Mouse (Mus musculus) heart, embryonic 14.5 days (tissue): ENCODE results near the gene C1qtnf5. TPM values are rescaled to one million over a fixed set of nuclear protein-coding genes. Genes with fewer than 3 reads are reported as not detected.

Experiments used
- ATAC-seq: fragments of 200-750 bp; cut with Nextera tagmentation; 2 replicates; pipeline ENCODE4 v1.8.0; 2017; ENCODE audit warnings: low read depth, moderate TSS enrichment; ENCODE audit not compliant: insufficient number of reproducible peaks, insufficient read depth, low FRiP score
- H3K27ac ChIP-seq, 2 experiments: fragments of 200-500 bp in 1 of 2; fragments of 300-500 bp in 1 of 2; sonication (generic) in 1 of 2; replicated peaks in 1 of 2; 2 replicates each; pipeline ENCODE4 v1.5.1; 2012 to 2014; ENCODE audit warnings: low read depth in 2 of 2, low read length in 2 of 2, control low read depth in 1 of 2, mild to moderate bottlenecking in 1 of 2, mixed read lengths in 1 of 2; ENCODE audit not compliant: control insufficient read depth in 1 of 2, insufficient read depth in 1 of 2
- H3K27me3 ChIP-seq: fragments of 300-500 bp; sonication (generic); 2 replicates; pipeline ENCODE4 v1.6.1; 2014; ENCODE audit warnings: mild to moderate bottlenecking, low read length, control low read depth; ENCODE audit not compliant: control insufficient read depth, insufficient read depth
- H3K36me3 ChIP-seq: fragments of 300-500 bp; sonication (generic); 2 replicates; pipeline ENCODE4 v1.6.1; 2014; ENCODE audit warnings: mild to moderate bottlenecking, control low read depth, low read length, mixed read lengths; ENCODE audit not compliant: control insufficient read depth, insufficient read depth
- H3K4me1 ChIP-seq, 2 experiments: fragments of 200-500 bp in 1 of 2; fragments of 300-500 bp in 1 of 2; sonication (generic) in 1 of 2; 2 replicates each; pipeline ENCODE4 v1.6.1; 2012 to 2014; ENCODE audit warnings: low read length in 2 of 2, control low read depth in 1 of 2, mixed read lengths in 1 of 2; ENCODE audit not compliant: control insufficient read depth in 2 of 2, insufficient read depth in 2 of 2
- H3K4me2 ChIP-seq: fragments of 300-500 bp; sonication (generic); 2 replicates; pipeline ENCODE4 v1.6.1; 2014; ENCODE audit warnings: mild to moderate bottlenecking, low read length
- H3K4me3 ChIP-seq, 2 experiments: fragments of 200-500 bp in 1 of 2; fragments of 300-500 bp in 1 of 2; sonication (generic) in 1 of 2; 2 replicates each; pipeline ENCODE4 v1.5.1; 2012 to 2014; ENCODE audit warnings: low read length in 2 of 2, mild to moderate bottlenecking in 2 of 2, control low read depth in 1 of 2, low read depth in 1 of 2, moderate library complexity in 1 of 2; ENCODE audit not compliant: control insufficient read depth in 1 of 2, insufficient read depth in 1 of 2
- H3K9ac ChIP-seq: fragments of 300-500 bp; sonication (generic); 2 replicates; pipeline ENCODE4 v1.6.1; 2014; ENCODE audit warnings: mild to moderate bottlenecking, low read length
- H3K9me3 ChIP-seq: fragments of 300-500 bp; sonication (generic); 2 replicates; pipeline ENCODE4 v1.6.1; 2016; ENCODE audit warnings: low read length, control low read depth; ENCODE audit not compliant: control insufficient read depth
- WGBS: fragments of 180-500 bp; shearing (Covaris S2); extraction: QIAGEN DNeasy Blood & Tissue Kit; methylation state at CpG from one replicate; pipeline ENCODE4 v1.1.7; 2014; 5-methylcytosine and 5-hydroxymethylcytosine counted together
- polyA plus RNA-seq: library from polyadenylated mRNA; unstranded; fragments of >200 nt; fragmentation: Nextera tagmentation; extraction: Ambion mirVana; gene quantifications from 2 replicates; pipeline ENCODE4 v1.2.1, GENCODE M21; 2014

Gene C1qtnf5
- polyA plus RNA-seq, 1 experiment from 2014 or later = 2.7 TPM

GRCm38 (mm10) chr9:44095781-44096180 is 11.3 kb upstream of the C1qtnf5 start:
- Histone ChIP-seq H3K27me3 (no peaks in the 10 kb centered on the region), H3K4me2 (no peak overlapping the region), H3K36me3 (peaks cover 41% of the 10 kb centered on the region), H3K27ac (peak overlapping the region; percentile 90 to 95), H3K4me3 (no peak overlapping the region), H3K9ac (no peak overlapping the region), H3K4me1 (peaks cover 12 to 19% of the 10 kb centered on the region in 2 experiments), H3K9me3 (no peaks in the 10 kb centered on the region)
- ATAC-seq = no peak
- 91% methylated on average over 9 of the region's 9 CpGs for WGBS

DNA sequence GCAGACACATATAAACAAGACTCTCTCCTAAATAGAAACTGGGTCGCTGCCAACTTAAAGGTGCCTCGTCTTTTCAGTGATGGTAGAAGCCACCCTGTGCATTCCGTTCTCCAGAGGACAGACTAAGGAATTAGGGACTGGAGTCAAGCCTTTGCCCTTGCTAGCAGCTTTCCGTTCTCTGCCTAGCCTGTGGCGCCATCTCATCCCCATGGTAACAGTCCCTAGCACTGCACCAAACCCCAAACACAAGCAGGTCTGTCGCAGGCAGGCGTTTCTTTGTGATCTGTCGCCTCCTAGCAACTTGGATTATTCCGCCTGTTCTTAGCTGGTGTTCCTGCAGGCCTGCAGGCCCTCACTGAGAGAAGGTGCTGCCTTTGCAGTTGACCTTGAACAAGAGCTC is 10.5 kb upstream of the C1qtnf5 start:
- Histone ChIP-seq H3K4me3 (no peak overlapping the region), H3K4me2 (no peak overlapping the region), H3K27me3 (no peaks in the 10 kb centered on the region), H3K9me3 (no peaks in the 10 kb centered on the region), H3K4me1 (peaks cover 12 to 19% of the 10 kb centered on the region in 2 experiments), H3K36me3 (peaks cover 34% of the 10 kb centered on the region), H3K27ac (peak overlapping the region; percentile 90 to 95), H3K9ac (peak overlapping the region; percentile 35; the same call in 1 of the 2 replicates)
- peak; percentile 34; the same call in 1 of the 2 replicates for ATAC-seq
- WGBS = 20% methylated on average over 9 of the region's 9 CpGs

DNA sequence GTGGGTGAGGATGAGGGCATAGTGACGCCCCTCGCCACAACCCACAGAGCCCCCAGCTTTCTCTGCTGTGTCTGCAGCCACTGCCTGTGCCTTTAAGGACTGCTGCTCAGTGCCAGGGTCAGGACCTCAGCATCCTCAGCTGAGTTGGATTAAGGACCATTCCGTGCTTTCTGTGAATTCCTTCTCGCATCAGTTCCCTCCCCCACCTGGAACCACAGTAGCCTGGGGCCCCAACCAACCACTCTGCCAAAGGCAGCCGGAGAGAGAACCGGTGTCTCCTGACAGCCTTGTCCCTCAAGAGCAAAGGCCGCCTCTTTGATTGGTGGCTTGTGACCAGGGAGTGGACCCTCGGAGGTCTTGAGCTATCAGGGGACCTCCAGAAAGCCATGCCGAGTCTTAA is 5.6 kb upstream of the C1qtnf5 start, which contains the start of gene Mfrp:
TSS of gene Mfrp (plus strand) at position 240 of the 400 bp plus-strand sequence.
- 73% methylated on average over 9 of the region's 9 CpGs for WGBS
- H3K36me3 ChIP-seq = peaks cover 16% of the 10 kb centered on the region
- no peaks in the 10 kb centered on the region for H3K27me3 ChIP-seq
- no peak within 1 kb of the TSS for H3K27ac ChIP-seq
- ATAC-seq = no peak
- H3K4me3 ChIP-seq = no peak within 1 kb of the TSS
- H3K9me3 ChIP-seq = no peaks in the 10 kb centered on the region
- H3K4me2 ChIP-seq = no peak within 1 kb of the TSS
- peaks cover 6 to 8% of the 10 kb centered on the region in 2 experiments for H3K4me1 ChIP-seq
- H3K9ac ChIP-seq = no peak within 1 kb of the TSS

- Histone ChIP-seq H3K4me1 (peaks cover 15 to 36% of the 10 kb centered on the region in 2 experiments), H3K4me2 (no peak overlapping the region), H3K27ac (no peak overlapping the region), H3K27me3 (no peaks in the 10 kb centered on the region), H3K4me3 (no peak overlapping the region), H3K36me3 (peaks cover 30% of the 10 kb centered on the region), H3K9ac (no peak overlapping the region), H3K9me3 (no peaks in the 10 kb centered on the region)
- WGBS = 90% methylated on average over 7 of the region's 7 CpGs
- ATAC-seq = no peak
Measured at GRCm38 (mm10) chr9:44104881-44105280, 2.2 kb upstream of the C1qtnf5 start.

- Histone ChIP-seq H3K4me1 (peaks cover 20 to 45% of the 10 kb centered on the region in 2 experiments), H3K27me3 (no peaks in the 10 kb centered on the region)
- WGBS = 76% methylated on average over 10 of the region's 10 CpGs
Measured at GRCm38 (mm10) chr9:44105781-44106180, 1.3 kb upstream of the C1qtnf5 start.

DNA sequence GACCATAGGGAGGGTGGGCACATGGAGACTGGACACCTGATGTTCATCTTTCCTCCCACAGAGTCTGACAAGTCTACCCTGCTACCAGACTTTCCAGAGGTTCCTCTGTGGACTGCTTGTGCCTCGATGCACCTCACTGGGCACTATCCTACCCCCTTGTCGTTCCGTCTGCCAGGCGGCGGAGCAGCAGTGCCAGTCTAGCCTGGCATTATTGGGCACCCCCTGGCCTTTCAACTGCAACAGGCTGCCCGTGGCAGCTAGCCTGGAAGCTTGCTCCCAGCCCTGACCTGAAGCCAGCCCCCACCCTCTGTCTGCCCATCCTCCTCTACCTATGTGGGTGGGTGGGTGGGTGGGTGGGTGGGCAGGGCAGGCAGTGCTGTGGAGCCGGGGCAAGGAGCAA is 863 bp upstream of the C1qtnf5 start:
- 0 out of 4 replicates have a peak overlapping the region, but pooled peaks of 1 of the 2 experiments have one; percentile 41 for H3K27ac ChIP-seq
- no peaks in the 10 kb centered on the region for H3K27me3 ChIP-seq
- H3K36me3 ChIP-seq = peaks cover 34% of the 10 kb centered on the region
- H3K4me3 ChIP-seq = no peak overlapping the region
- H3K4me2 ChIP-seq = no peak overlapping the region
- H3K9me3 ChIP-seq = no peaks in the 10 kb centered on the region
- peaks cover 20 to 45% of the 10 kb centered on the region in 2 experiments for H3K4me1 ChIP-seq
- no peak overlapping the region for H3K9ac ChIP-seq
- no peak for ATAC-seq
- 89% methylated on average over 7 of the region's 7 CpGs for WGBS

More at GRCm38 (mm10) chr9:44105781-44106180, 1.3 kb upstream of the C1qtnf5 start:
- no peak overlapping the region for H3K9ac ChIP-seq
- ATAC-seq = no peak
- no peaks in the 10 kb centered on the region for H3K9me3 ChIP-seq
- H3K4me3 ChIP-seq = no peak overlapping the region
- no peak overlapping the region for H3K4me2 ChIP-seq
- H3K36me3 ChIP-seq = peaks cover 34% of the 10 kb centered on the region
- no peak overlapping the region for H3K27ac ChIP-seq

GRCm38 (mm10) chr9:44106596-44106995 is 449 bp upstream of the C1qtnf5 start:
- 80% methylated on average over 4 of the region's 4 CpGs for WGBS
- H3K27me3 ChIP-seq = no peaks in the 10 kb centered on the region

More at GRCm38 (mm10) chr9:44106596-44106995, 449 bp upstream of the C1qtnf5 start:
- Histone ChIP-seq H3K9me3 (no peaks in the 10 kb centered on the region), H3K9ac (0 out of 2 replicates have a peak overlapping the region, but pooled peaks have one; percentile 4), H3K4me1 (peaks cover 20 to 45% of the 10 kb centered on the region in 2 experiments), H3K4me3 (no peak overlapping the region), H3K36me3 (peaks cover 34% of the 10 kb centered on the region), H3K4me2 (0 out of 2 replicates have a peak overlapping the region, but pooled peaks have one; percentile 47), H3K27ac (peak overlapping the region in 1 of 2 experiments; percentile 41; a peak in 1 of 4 replicates)
- ATAC-seq = no peak
